Mouse (Mus musculus) frontal cortex, adult (tissue): ENCODE measurements around the gene Bbs9.
"Not testable (repeated sequence)": the region's sequence is repeated elsewhere in the genome, so short reads cannot be mapped to it uniquely, and the experiment has no call there.

Experiments used
- ATAC-seq: cut with Nextera tagmentation; 2 replicates; pipeline ENCODE4 v1.9.2; 2017; ENCODE audit warnings: mild to moderate bottlenecking, moderate library complexity, mixed read lengths; ENCODE audit not compliant: low TSS enrichment

Bbs9 gene

GRCm38 (mm10) chr9:22690234-22690633, 214.7 kb downstream of the Bbs9 start:
- ATAC-seq: no peak

DNA sequence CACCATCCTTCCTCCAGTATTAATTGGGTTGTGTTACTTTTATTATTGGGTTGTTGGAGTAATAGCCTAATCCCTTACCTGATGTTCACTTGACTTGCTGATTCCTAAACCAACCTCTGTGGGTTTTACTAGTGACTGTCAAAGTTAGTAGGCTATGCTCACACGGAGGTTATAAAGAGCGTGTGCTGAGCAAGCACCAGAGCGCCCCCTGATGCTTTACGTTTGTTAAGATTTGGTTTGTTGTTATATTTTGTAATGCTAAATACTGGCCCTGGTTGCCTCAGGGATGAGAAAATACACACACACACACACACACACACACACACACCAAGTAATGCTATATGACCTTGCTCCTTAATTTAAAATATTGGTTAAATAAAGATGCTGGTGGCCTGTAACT, 219.9 kb downstream of the Bbs9 start:
- ATAC-seq: no peak

DNA sequence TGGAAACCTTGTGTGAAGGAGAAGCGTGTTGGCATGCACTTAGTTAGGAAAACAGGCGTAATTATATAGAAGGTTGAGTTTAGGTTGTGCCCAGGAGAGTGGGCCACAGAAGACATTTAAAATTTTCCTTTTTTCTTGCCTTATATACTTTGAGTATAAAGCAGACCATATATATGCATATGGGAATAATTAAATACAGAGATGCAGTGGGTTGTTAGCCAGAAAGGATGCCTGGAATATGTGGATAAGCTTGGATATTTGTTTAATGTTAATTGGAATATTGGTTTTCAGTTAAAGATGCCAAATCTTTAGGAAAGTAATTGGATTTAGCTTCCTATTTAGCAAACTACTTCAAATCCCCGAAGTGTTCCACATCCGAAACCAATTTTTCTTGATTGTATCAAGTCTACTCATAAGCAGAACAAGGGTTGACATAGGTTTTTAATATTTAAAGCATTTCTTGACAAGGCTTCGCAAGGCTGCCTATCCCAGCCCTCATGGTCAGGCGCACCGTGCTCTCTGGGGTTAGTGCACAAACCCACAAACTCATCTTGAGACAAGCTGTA, 221.4 kb downstream of the Bbs9 start:
- no peak for ATAC-seq

GRCm38 (mm10) chr9:22697811-22698210, 222.3 kb downstream of the Bbs9 start:
- no peak for ATAC-seq

GRCm38 (mm10) chr9:22698501-22698900, 223.0 kb downstream of the Bbs9 start:
- ATAC-seq: no peak

DNA sequence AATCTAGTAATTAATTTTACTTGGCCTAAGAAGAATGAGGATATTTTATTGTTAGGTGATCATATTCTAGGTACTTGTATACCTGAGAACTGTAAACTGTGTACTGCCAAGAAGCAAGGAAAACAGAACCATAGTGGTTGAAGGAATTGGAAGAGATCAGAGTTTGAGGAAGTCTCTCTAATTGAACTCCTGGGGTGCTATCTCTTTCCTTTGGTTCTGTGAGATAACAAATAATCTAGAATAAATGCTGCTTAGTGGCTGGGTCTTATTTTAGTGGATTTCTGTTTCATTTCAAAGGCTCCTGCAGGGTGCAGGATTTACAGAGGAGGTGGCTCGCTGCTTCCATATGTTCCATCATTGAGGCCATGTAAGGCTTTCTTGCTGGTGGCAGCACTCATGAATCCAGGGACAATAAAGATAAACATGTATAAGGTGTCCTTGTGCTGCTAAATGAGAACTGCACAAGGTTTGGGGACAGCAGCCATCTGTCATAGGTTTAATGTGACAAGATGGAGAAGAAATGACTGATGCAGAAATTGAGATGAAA, 226.6 kb downstream of the Bbs9 start:
- peak; percentile 81 for ATAC-seq

DNA sequence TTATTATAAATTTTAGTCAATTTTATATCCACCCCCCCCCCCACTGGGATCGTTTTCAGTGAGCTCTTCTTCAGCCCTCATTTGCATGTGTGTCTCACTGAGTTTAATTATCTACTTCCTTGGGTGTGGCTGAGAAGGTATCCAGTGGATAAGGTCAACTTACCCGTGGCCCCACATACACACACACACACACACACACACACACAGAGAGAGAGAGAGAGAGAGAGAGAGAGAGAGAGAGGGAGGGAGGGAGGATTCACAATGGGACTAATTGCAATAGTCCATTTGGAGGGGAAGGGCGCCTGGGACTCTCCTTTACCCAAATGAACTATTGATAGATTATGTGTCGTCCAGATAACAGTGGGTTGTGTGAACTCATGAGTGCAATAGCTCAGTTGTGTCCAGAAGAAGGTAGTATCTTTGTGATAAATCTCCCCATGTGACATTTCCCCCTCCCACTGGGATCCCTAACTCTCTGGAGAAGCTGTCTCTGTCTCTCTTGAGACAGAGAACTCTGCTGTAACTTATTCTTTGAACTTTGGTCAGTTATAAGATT, 227.4 kb downstream of the Bbs9 start:
- ATAC-seq: no peak

DNA sequence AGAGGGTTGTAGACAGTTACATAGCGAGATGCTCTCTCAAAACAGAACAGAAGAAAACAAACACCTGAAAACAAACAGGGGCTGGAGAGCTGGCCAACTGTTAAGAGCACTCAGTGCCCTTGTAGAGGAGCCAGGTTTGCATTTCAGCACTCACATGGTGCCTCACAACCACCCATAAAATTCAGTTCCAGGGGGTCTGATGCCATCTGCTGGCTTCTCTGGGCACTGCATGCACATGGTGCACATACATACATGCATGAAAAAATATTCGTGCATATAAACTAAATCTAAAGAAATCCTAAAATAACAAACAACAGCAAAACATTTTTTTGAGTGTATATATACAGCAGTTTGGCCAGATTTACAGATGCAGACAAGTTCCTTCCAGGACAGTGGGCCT, 228.0 kb downstream of the Bbs9 start:
- ATAC-seq: no peak

- no peak for ATAC-seq
Measured at GRCm38 (mm10) chr9:22707166-22707913, 231.8 kb downstream of the Bbs9 start.

DNA sequence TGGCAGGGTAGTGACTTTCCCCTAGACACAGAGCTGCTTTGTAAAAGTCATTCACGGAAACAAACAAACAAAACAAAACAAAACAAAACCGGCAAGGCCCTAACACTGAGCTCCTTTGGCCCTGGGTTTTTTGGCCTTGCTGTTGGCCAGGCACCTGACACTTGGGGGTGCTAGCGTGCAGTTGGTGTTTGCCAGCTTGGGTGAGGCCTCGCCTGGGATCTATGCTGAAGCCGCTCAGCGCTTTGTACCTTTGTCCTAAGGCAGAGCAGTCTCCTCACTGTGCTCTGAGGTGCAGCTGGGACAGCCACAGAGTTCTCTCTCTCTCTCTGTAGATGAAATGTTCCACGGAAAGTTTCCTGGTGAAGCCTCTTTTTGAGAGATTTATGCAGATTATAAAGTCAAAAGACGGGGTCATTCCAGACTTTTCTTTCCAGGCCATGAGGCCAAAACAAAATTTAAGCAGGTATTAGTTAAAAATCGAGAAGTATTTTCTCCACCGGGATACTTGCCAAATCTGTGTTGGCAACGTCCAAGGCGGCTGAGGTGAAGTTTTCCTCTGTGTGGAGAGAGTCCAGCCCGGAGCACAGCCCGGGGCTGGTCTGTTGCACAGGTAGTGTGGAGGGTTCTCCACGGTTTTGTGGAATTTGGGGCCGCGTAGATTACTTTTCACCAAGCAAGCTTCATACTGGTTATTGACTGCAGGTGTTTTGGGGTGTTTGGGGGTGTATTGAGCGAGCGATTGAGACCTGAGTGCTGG, 233.6 kb downstream of the Bbs9 start:
- peak; percentile 73 for ATAC-seq

DNA sequence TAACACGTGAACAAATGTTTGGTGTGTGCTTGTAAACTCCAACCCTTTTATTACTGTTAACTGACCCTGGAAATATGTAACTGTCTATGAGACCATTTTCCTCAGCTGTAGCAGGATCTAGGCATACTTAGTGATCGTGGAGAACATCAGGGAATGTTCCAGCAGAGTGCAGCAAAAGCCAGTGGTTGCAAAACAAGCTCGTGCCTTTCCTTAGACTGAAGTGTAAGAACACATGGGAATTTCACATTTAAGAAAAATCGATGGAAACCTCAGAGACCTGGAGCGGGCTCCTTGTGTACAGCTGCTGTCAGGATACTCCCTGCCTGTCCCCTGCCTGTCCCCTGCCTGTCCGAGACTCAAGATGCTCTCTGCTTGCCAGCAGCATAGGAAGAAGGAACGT, 234.5 kb downstream of the Bbs9 start:
- no peak for ATAC-seq

DNA sequence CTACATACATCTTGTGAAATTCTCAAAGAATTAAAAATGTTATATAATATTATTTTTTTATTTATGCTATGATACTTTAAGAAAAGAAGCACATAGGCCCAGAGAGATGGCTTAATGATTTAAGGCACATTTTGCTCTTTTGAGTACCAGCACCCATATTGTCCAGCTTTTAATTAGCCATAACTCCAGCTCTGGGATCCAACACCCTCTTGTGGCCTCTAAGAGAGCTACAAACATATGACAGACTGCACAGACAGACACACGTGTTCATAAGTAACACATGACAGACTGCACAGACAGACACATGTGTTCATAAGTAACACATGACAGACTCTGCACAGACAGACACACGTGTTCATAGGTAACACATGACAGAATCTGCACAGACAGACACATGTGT, 235.8 kb downstream of the Bbs9 start:
- ATAC-seq: no peak

DNA sequence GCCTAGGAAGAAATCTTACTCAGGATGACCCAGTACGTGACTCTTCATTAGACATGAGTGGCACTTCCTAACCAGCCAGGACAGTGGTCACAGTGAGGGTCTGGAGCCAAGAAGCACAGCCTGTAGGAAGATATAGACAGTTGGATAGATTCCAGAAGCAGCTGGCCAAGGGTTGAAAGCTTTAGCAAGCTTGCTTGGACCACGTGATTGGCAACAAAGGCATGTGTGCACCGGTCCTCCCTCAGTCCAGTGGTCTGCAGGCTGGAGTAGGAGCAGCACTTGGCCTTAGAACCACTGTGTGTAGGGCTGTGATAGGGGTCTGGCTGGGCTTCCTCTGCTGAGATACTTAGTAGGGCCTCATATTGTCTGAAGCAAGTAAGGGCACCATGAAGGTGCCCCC, 237.2 kb downstream of the Bbs9 start:
- no peak for ATAC-seq

GRCm38 (mm10) chr9:22713286-22713685, 237.8 kb downstream of the Bbs9 start:
- ATAC-seq: not testable (repeated sequence)

DNA sequence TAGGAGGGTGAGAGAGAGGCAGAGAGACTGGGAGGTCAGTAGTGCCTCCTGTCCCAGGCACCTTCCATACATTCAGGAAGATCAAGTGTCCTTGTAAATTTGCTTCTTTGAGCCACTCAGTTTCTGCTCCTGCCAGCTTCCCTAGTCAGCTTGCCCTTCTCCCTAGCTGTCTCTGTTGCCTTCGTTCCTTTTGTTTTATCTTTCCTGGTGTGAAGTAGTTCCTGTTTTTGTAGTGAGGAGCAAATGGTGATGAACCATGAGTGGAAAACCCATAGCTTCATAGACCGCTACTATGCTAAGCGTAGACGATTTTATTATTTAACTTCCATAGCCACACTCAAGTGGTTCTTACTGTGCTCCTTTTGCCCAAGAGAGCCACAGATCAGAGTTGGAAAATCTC, 242.1 kb downstream of the Bbs9 start:
- no peak for ATAC-seq

GRCm38 (mm10) chr9:22718174-22718823, 242.8 kb downstream of the Bbs9 start:
- ATAC-seq: no peak

DNA sequence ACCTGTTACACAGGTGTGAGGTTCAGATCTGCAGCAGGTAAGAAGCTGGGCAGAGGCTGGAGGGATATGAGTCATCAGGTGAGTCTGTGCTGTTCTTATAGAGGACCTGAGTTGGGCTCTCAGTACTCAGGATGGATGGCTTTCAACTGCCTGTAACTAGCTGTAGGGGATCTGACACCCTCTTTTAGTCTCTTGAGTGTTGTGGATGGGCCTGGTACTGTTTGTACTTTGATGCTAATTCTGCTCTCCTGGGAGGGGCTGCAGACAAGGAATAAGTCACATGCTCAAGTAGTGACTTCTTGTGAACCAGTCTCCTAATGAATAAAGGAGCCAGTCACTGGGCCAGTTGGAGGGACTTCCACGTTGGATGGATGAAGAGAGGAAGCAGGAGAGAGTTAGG, 257.1 kb downstream of the Bbs9 start:
- ATAC-seq: no peak

DNA sequence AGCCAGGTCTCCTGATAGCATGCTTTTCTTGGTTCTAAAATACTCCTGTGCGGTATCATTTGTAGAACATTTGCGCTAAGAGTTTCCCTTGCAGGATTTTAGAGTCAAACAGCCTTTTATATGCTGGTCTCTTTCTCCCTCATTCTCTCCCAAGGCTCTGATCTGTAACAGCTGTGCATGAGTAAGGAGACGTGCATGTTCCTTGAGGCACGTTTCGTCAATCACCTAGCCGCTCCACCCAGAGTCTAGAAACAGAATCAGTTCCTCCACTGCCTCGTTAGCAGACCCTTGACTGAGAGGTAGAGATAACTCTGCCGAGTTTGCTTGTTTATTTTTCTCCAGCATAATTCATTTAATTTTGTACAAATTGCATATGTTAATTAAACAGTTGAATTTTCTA, 259.4 kb downstream of the Bbs9 start:
- peak; percentile 23; the same call in 1 of the 2 replicates for ATAC-seq

GRCm38 (mm10) chr9:22735385-22735784, 259.9 kb downstream of the Bbs9 start:
- peak; percentile 65 for ATAC-seq

DNA sequence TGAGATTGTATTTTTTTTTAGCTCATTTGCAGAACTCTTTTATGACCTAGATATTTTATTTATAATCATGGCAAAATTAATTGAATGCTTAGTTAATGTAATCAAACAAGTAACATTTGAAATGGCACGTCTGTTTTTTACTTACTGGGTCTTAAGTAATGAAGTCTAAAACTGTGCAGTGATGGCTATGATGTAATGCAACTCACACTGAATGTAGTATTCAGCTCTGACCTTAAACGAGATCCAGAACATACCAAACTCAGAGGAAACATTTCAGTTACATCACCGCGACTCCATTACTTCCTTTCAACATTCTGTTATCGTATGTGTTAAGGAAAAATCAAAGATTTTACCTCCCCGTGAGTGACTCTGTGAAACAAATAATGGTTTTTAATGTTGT, 262.4 kb downstream of the Bbs9 start:
- no peak for ATAC-seq

DNA sequence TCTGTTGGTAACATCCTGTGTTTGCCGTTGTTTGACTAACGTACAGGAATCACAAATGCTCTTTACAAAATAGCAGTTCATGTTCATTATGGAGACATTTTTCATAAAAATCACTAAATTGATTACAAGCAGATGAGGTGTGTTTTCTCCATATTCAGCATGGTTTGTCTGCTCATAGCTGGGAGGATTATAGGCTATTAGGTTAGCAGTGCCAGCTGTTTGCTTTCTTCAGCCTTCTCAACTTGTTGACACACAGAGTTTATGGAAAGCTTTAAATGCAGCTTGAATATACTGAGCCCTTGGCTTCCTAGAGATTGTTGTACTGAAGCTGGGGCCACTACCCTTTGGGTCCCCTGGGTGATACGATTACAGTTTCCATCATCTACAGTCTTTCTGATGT, 263.3 kb downstream of the Bbs9 start:
- ATAC-seq: no peak

- no peak for ATAC-seq
Measured at GRCm38 (mm10) chr9:22741967-22742366, 266.5 kb downstream of the Bbs9 start.
